Mouse (Mus musculus) spleen, postnatal 4 days (tissue): ENCODE data around the gene Ivl.

ENCODE experiments used
- DNase-seq, 2 experiments: peaks; one replicate each; pipeline ENCODE4 v3.0.0; 2022; ENCODE audit warnings: low spot score in 2 of 2

The Ivl gene

DNA sequence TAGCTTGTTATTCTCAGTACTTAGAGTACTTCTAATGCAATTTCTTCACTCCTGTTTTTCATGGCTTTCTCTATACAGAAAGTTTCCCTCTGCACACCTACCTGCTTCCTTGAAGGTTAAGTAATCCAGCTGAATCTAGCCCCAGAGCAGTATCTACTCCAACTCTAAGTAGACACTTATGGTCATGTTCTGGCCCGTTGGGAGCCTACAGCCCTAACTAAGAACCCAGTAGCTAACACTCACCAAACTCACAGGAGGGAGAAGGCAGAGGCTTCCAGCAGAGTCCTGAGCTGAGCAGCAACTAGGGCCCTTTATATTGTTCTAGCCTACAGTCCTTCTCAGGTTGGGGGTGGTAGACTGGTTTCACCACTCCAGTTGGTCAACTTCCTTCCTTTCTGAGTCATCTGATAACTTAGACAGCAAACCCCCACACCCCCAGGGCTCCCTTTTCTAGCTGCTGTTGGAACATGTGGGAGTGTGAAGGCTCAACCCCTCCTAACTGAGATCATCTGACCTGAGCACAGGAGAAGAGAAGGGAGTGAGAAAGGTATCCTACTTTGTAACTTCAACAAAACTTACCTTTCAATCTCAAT, at the start of gene Ivl:
Gene Ivl (minus strand): TSS at position 287 of the 593 bp plus-strand sequence.
- DNase-seq, result no peak

DNA sequence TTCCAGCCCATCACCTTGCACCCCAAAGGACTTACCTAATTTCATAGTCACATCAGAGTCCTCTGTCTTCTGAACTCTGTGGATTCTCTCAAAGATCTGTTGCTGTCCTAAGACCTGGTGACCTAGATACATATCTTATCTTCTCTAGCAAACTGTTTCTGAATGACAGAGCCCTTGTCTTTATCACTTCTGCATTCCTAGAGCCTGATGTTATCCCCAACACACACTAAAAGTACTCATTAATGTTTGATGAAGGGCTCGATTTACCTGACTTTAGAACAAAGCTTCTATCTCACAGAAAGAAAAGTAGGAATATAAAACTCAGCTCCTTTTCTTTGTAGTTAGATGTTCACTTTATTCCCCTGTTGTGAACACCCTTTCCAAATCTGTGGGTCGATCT, 48.0 kb upstream of the Ivl start, which contains the start of gene Lce6a:
Gene Lce6a (minus strand): TSS at position 101 of the 400 bp plus-strand sequence.
- no peak for DNase-seq

DNA sequence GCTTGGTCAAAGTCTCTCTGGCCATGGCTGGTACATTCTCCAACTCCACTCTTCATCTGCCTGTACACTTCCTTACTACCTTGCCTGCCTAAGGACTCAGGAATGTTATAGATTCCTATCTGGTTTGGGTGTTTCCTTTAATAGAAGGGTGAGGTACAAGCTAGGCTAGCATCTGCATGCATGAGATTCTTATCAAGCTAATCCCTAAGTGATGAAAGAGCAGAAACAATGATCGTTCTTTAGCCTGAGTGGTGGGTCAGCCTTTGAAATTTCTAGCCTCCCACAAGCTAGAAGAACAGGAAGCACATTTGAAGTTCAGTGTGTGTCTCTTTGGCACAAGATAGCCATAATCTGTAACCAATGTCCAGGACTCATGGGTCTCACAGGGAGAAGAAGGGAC, 36.3 kb upstream of the Ivl start:
- no peak for DNase-seq

DNA sequence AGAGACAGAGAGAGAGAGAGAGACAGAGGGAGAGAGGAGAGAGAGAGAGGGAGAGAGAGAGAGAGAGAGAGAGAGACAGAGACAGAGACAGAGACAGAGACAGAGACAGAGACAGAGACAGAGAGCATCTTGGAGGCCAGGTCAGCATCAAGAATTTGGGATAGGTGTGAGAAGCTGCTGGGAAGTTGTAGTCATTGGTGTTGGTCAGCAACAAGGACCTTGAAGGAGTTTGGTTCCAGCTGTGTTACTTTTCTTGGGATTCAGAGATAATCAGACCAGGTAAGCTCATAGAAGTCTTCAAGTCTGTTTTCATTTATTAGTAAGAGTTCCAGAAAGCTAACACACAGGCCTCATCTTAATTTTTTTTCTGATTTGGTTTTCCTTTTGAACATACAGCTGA, 33.9 kb upstream of the Ivl start, which contains the start of gene 2210017I01Rik:
Gene 2210017I01Rik (minus strand): TSS at position 101 of the 400 bp plus-strand sequence.
- DNase-seq, result no peak

DNA sequence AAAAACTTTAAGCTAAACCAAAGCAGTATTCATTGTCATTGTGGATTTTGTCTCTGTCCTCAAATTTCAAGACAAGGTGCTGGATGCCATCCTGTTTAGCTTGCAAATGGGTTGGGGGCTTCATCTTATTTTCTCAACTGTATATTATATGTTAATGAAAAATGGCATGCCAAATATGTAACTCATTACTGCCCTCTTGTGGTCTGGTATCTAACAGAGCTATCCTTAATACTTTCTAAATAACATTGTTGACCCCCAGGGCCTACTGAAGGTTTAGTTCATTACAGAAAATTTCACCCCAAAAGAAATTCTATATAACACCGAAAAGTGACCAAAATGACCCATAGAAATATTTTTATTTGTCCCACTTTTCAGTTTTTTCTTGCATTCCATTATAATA, 28.6 kb upstream of the Ivl start:
- no peak for DNase-seq

DNA sequence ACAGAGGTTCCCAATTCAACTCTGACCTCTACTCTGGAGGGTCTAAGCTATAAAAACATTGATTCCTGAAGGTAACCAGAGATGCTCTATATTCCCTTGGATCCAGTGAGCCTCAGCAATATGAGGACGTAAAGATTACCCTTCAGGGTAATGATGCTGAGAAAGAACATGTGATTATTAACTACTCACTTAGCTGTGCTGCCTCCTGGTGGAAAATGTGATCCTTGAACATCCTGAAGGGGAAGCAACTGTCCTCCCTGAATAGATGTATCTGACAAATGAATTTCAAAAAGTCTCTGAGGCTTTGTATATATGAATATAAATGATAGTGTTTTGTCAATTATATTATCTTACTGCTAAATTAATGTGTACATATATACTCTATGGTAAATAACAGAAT, 26.9 kb upstream of the Ivl start:
- no peak for DNase-seq

DNA sequence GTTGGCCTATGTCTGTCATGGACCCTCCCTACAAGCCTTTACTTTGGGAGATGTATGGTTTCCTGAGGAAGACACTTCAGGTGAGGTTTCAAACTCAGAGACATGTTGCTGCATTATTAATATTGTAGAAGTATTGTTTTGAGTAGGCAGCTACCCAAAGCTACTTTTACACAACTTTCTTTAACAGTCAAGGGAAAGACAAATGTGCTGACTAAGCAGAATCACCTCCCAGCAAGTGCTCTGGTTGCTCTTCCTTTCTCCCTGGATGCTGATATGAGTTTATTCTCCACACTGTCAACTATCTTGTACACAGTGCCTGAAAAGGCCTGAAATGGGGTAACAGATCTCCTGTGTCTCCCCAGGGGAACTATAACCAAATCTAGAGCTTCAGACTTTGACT, 26.4 kb upstream of the Ivl start:
- no peak for DNase-seq

DNA sequence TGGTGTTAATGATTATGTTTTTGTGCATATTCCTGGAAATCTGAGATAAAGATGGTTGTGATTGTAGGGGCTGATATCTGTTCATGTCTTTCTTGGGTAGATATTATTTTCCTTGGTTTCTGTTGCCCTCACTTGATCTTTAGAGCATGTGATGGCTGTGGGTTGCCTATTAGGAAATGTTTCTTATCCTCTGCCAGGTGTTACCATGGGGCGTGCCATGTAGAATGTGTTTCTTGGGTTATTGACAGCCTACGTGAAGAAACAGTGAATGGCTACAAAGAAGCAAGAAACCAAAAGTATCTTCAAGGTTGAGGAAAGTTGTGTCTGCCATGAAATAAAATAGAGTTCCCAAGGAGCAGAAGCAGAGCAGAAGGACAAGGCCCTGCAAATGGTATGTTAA, 24.9 kb upstream of the Ivl start:
- no peak for DNase-seq

DNA sequence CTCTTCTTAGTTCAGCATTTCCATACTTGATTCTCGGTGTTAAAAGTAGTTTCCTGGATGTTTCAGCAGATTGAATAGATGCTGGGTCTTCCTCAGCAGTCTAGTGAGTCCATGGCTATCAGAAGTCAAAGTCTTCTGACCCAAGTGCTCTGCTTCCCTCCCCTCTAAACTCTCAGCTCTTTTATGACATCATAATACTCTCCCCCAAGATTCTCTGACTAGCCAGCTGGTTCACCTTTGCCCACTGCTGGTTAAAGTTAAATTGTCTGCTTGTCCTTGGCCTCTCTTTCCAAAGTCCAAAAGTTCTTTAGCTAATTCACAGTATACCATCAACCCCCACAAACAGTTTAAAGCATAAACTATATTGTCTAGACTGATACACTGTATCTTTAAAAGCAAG, 15.3 kb upstream of the Ivl start, which contains the start of gene Smcp:
Gene Smcp (minus strand): TSS at position 140 of the 400 bp plus-strand sequence.
- DNase-seq, result no peak

DNA sequence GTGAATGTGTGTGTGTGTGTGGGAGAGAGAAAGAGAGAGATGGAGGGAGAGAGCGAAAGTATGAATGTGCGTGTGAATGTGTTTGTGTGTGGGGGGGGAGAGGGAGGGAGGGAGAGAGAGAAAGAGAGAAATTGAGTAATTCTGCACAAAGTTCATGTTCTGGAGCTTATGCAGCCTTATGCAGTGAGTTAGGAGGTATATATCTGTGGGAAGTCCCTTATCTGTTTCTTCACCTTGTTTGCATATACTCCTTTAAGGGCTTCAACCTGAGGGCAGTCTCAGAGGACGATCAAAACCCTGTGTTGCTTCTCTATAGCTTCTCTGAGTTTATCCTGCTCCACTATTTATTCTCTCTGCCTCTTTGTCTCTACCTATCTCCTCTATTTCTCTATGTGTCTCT, 13.7 kb upstream of the Ivl start:
- DNase-seq, result no peak

DNA sequence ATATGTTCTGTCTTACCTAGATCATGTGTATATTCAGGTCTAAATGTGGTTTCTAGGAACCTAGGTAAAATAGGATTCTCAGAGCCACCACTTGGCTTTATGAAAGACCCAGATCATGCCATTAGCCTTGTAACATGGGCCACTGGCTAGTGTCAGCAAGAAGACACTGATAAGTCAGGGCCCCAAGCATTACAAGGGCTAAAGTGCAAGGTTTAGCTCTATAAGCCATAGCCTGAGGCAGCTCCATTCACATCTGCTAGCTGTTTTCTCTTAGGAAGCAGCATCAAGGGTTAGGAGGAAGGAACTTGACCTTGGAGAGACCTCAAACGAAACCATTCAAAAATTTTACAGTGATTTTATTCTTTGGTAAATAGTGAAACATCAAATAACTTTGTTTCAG, 11.5 kb upstream of the Ivl start:
- DNase-seq, result no peak

DNA sequence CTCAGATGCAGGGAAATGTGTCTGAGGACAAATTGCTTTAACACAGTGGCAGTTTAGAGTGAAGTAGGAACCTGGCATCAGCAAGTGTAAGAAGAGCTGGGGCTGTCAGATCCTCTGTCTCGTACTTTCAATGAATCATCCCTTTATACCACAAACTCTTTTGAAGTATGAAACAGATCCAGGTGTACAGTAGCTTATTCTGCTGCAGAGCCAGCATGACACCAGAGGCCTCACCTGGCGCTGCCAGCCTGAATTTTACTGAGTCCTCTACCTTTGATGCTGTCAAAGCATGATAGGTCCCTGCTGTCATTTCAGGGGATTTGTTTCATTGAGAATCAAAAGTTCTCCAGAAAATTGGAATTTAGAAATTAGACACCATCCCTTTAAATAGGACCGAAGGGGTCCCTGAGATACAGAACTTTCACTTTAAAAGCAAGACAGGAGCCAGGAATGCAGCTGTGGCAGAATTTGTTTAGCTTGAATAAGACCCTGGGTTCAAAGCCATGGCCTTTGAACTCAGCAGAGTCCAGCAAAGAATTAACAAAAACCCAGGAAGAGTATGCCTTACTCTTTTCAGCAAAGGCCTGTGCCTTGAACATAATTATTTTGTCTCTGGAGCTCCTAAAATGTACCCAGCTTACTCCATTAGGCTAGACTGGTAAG, 9.8 kb upstream of the Ivl start:
- no peak for DNase-seq

DNA sequence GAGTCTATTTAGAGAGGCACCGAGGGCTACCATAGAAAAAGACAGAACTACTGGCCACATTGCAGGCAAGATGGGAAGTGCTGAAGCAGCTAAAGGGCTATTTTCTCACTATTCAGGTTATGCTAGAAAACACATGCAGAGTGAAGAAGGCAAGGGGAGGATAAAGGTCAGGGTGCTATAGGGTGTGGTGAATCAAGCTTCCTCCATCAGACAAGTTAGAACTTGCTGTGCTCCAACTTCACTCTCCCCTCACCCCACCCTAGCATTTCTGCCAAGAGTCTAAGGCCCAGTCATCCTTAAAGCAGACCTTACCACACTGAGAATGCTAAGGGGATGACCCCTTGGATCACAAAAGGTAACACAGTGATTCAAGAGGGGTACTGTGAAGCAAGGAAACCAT, 6.0 kb upstream of the Ivl start:
- no peak for DNase-seq

DNA sequence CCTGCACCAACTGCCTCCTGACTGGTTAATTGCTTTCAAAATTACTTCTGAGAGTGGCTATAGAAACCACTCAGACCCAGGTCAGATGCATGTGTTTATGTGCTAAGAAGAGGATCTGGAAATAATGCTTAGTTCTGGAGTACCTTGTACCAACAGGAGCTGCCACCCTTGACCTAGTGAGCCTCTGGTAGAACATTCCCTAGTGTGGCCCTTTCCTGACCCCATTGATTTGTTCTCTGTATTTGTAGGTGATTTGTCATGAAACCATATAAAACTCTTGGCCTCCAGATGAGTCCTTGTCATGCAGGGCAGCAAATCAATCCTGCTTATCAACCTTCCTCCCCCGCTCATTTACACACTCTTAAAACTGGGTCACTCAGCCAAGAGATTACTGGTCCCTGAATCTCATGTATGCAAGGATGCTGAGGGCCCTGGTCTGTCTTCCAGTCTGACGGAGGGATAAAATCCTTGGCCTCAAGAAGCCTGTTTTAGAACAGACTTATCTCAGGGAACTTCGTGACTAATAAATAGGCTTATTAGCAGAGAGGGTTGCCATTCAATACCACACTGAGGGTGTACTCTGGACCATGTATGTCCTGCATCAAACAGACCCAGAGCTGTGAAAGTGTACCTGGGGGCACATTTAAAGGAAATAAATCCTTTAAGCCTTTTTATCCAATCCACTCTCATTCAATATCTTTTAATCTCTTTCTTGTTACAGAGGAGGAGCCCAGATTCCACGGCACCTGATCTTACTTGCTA, 5.3 kb upstream of the Ivl start:
- DNase-seq, result no peak

DNA sequence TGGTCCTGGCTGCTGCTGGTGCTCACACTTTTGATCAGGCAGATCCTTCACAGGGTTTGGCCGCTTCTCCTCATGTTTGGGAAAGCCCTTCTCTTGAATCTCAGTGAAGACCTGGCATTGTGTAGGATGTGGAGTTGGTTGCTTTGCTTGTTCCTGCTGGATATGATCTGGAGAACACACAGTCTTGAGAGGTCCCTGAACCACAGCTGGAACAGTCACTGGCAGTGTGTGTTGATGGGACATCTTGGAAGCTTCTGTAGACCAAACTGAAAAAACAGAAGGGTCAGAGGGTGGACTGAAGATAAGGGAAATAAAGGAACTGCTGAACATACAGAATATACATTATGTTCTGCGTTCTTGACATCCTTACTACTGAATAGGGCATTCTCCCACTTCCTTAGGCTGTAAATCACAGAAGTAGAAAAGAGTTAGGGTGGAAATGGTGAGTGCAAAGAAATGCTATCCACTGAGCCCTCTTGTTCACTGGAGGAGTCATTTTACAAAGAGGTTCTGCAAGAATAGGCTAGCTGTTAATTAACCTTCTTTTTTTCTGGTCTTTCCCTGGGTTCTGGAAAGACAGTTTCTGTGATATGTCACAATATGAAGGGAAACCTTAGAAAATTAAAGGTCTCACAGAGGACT, 900 bp downstream of the Ivl start:
- DNase-seq, result no peak

DNA sequence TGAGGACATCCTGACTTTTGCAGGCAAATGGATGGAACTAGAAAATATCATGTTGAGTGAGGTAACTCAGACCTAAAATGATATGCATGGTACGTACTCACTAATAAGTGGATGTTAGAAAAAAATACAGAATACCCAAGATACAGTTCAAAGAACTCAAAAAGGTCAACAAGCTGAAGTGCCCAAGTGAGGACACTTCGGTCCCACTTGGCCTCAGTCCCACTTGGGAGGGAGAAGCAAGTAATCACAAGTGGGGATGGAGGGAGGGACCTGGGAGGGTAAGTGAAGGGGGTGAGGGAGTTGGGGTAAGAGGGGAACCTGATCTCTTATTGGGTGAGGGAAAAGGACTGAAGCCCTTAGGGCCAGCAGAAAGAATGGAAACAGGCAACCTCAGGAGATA, 4.8 kb downstream of the Ivl start:
- DNase-seq, result no peak

DNA sequence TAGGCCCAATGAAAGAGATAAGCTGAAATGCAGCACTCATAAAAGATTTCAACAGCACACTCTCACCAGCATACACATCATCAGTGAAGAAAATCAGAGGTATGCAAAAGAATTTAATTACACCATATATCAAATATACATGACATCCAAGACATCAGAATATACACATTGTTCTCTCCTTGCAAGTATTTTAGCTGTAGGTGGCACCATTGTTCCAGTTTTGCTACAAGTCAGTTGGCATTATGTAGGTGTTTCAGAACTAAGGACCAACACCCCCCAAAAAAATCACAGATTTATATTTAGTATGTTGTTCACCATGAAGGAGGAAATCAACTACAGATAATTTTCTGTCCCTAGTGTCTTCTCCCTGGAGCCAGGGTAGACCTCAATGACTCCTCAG, 8.1 kb downstream of the Ivl start:
- DNase-seq, result no peak

DNA sequence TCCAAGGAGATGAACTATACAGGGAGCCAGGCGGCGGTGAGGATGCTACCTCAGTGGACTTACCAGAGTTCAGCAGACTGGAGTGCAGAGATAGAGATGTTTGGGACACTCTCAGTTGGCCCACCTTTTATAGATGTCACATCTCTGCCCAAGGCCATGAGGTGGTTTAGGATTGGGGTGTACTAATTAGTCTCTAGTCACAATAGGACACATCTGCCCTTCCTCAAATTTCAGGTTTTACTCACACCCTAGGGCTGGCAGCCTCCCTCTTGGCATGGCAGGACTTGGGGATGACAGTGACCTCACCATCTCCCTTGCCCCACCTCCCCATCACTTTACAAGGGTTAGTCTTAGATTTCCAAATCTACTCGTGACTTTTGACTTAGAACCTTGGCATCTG, 39.1 kb downstream of the Ivl start, which contains the start of gene 2310046K23Rik:
Gene 2310046K23Rik (minus strand): TSS at position 101 of the 400 bp plus-strand sequence.
- DNase-seq, result peak in 1 of 2 experiments; percentile 40
